Mouse (Mus musculus): ENCODE measurements around the gene Inafm1.

GRCm38 (mm10) chr7:16284904-16285303, 11.5 kb upstream of the Inafm1 start:
- TF ChIP-seq POLR2A (IDR thresholded peaks at IDR 0.05; ENCODE audit: control insufficient read depth, extremely low read depth, insufficient read depth, low read length, poor library complexity) (no peak), CTCF (IDR thresholded peaks at IDR 0.05; ENCODE audit: borderline replicate concordance, control insufficient read depth, extremely low read depth, insufficient read depth, low read length, poor library complexity) (no peak)

Data from thymus, adult 2 months (tissue).